Mouse (Mus musculus) forebrain, embryonic 10.5 days (tissue): ENCODE data around the gene Rasgrp3. TPM values are rescaled to one million over a fixed set of nuclear protein-coding genes. Genes with fewer than 3 reads are reported as not detected.

Experiments used
- DNase-seq: peaks from one replicate; pipeline ENCODE4 v3.0.0-alpha.2; 2017; ENCODE audit warnings: low spot score; ENCODE audit errors: extremely low spot score
- H3K27ac ChIP-seq: fragments of 300-500 bp; sonication (generic); 2 replicates; pipeline ENCODE4 v1.5.1; 2016; ENCODE audit warnings: mild to moderate bottlenecking
- H3K27me3 ChIP-seq: fragments of 300-500 bp; sonication (generic); 2 replicates; pipeline ENCODE4 v1.6.1; 2016; ENCODE audit warnings: mild to moderate bottlenecking; ENCODE audit not compliant: poor library complexity, severe bottlenecking
- H3K36me3 ChIP-seq: fragments of 300-500 bp; sonication (generic); replicated peaks from 2 replicates; pipeline ENCODE4 v1.6.1; 2016; ENCODE audit warnings: mild to moderate bottlenecking, moderate library complexity
- H3K4me1 ChIP-seq: fragments of 300-500 bp; sonication (generic); 2 replicates; pipeline ENCODE4 v1.6.1; 2016
- H3K4me3 ChIP-seq: fragments of 300-500 bp; sonication (generic); 2 replicates; pipeline ENCODE4 v1.5.1; 2016; ENCODE audit warnings: mild to moderate bottlenecking, moderate library complexity
- H3K9me3 ChIP-seq: fragments of 300-500 bp; sonication (generic); 2 replicates; pipeline ENCODE4 v1.6.1; 2016; ENCODE audit warnings: mild to moderate bottlenecking, moderate library complexity
- WGBS: fragments of 180-500 bp; shearing (Covaris S2); methylation state at CpG from one replicate; pipeline ENCODE4 v1.1.7; 2016; 5-methylcytosine and 5-hydroxymethylcytosine counted together
- polyA plus RNA-seq: library from polyadenylated mRNA; unstranded; fragments of >200 nt; fragmentation: Nextera tagmentation; extraction: Ambion mirVana; gene quantifications from 2 replicates; pipeline ENCODE4 v1.2.1, GENCODE M21; 2016

Gene Rasgrp3
- polyA plus RNA-seq, 1 experiment from 2014 or later: 6.6 TPM

GRCm38 (mm10) chr17:75464331-75464982 is 28.8 kb downstream of the Rasgrp3 start:
- DNase-seq: no peak
- peaks cover 9% of the 10 kb centered on the region; the same call in 1 of the 2 replicates for H3K27me3 ChIP-seq
- H3K9me3 ChIP-seq: no peaks in the 10 kb centered on the region
- H3K4me3 ChIP-seq: no peak overlapping the region
- peaks cover 12% of the 10 kb centered on the region for H3K4me1 ChIP-seq
- no peaks in the 10 kb centered on the region for H3K36me3 ChIP-seq
- H3K27ac ChIP-seq: no peak overlapping the region
- 20% methylated on average over 9 of the region's 9 CpGs for WGBS

GRCm38 (mm10) chr17:75464983-75465634 is 29.4 kb downstream of the Rasgrp3 start:
- DNase-seq: peak; percentile 25
- peak overlapping the region; percentile 29 for H3K4me3 ChIP-seq
- H3K9me3 ChIP-seq: no peaks in the 10 kb centered on the region
- WGBS: 16% methylated on average over 15 of the region's 15 CpGs
- peaks cover 12% of the 10 kb centered on the region for H3K4me1 ChIP-seq
- H3K27ac ChIP-seq: no peak overlapping the region
- no peaks in the 10 kb centered on the region for H3K36me3 ChIP-seq
- H3K27me3 ChIP-seq: peaks cover 9% of the 10 kb centered on the region; the same call in 1 of the 2 replicates

GRCm38 (mm10) chr17:75465635-75465997 is 29.9 kb downstream of the Rasgrp3 start:
- peak overlapping the region; percentile 29 for H3K4me3 ChIP-seq
- no peaks in the 10 kb centered on the region for H3K36me3 ChIP-seq
- H3K9me3 ChIP-seq: no peaks in the 10 kb centered on the region
- no peak overlapping the region for H3K27ac ChIP-seq
- H3K4me1 ChIP-seq: peaks cover 12% of the 10 kb centered on the region
- no peak for DNase-seq
- WGBS: 53% methylated on average over 14 of the region's 14 CpGs
- peaks cover 9% of the 10 kb centered on the region; the same call in 1 of the 2 replicates for H3K27me3 ChIP-seq

GRCm38 (mm10) chr17:75466948-75467347 is 31.3 kb downstream of the Rasgrp3 start:
- H3K27ac ChIP-seq: no peak overlapping the region
- H3K27me3 ChIP-seq: peaks cover 9% of the 10 kb centered on the region; the same call in 1 of the 2 replicates
- no peaks in the 10 kb centered on the region for H3K9me3 ChIP-seq
- no peak for DNase-seq
- H3K36me3 ChIP-seq: no peaks in the 10 kb centered on the region
- WGBS: 93% methylated on average over 4 of the region's 4 CpGs
- no peak overlapping the region for H3K4me3 ChIP-seq
- peaks cover 12% of the 10 kb centered on the region for H3K4me1 ChIP-seq

- Histone ChIP-seq H3K27ac (no peak overlapping the region), H3K4me3 (no peak overlapping the region), H3K4me1 (peaks cover 12% of the 10 kb centered on the region), H3K27me3 (peaks cover 9% of the 10 kb centered on the region; the same call in 1 of the 2 replicates), H3K36me3 (no peaks in the 10 kb centered on the region), H3K9me3 (no peaks in the 10 kb centered on the region)
- no peak for DNase-seq
- WGBS: 90% methylated on average over 2 of the region's 2 CpGs
These were observed 31.8 kb downstream of the Rasgrp3 start for GRCm38 (mm10) chr17:75467526-75467925.

GRCm38 (mm10) chr17:75468479-75469114 is 32.9 kb downstream of the Rasgrp3 start:
- peaks cover 12% of the 10 kb centered on the region for H3K4me1 ChIP-seq
- no peaks in the 10 kb centered on the region for H3K36me3 ChIP-seq
- H3K27me3 ChIP-seq: peaks cover 9% of the 10 kb centered on the region; the same call in 1 of the 2 replicates
- no peak overlapping the region for H3K4me3 ChIP-seq
- WGBS: 94% methylated on average over 10 of the region's 10 CpGs
- DNase-seq: no peak
- H3K9me3 ChIP-seq: no peaks in the 10 kb centered on the region
- no peak overlapping the region for H3K27ac ChIP-seq

GRCm38 (mm10) chr17:75470325-75470724 is 34.6 kb downstream of the Rasgrp3 start:
- Histone ChIP-seq H3K4me3 (no peak overlapping the region), H3K27me3 (no peaks in the 10 kb centered on the region), H3K27ac (no peak overlapping the region), H3K4me1 (peaks cover 3% of the 10 kb centered on the region), H3K36me3 (no peaks in the 10 kb centered on the region), H3K9me3 (no peaks in the 10 kb centered on the region)
- DNase-seq: no peak
- WGBS: 81% methylated on average over 6 of the region's 6 CpGs

GRCm38 (mm10) chr17:75470885-75471610 is 35.4 kb downstream of the Rasgrp3 start:
- Histone ChIP-seq H3K4me1 (no peaks in the 10 kb centered on the region), H3K27me3 (no peaks in the 10 kb centered on the region), H3K27ac (no peak overlapping the region), H3K4me3 (no peak overlapping the region), H3K9me3 (no peaks in the 10 kb centered on the region), H3K36me3 (no peaks in the 10 kb centered on the region)
- WGBS: 96% methylated on average over 7 of the region's 7 CpGs
- DNase-seq: no peak

GRCm38 (mm10) chr17:75471644-75472253 is 36.1 kb downstream of the Rasgrp3 start:
- H3K27ac ChIP-seq: no peak overlapping the region
- DNase-seq: no peak
- H3K27me3 ChIP-seq: no peaks in the 10 kb centered on the region
- no peaks in the 10 kb centered on the region for H3K9me3 ChIP-seq
- H3K4me3 ChIP-seq: no peak overlapping the region
- H3K4me1 ChIP-seq: no peaks in the 10 kb centered on the region
- WGBS: 94% methylated on average over 6 of the region's 6 CpGs
- no peaks in the 10 kb centered on the region for H3K36me3 ChIP-seq

- no peaks in the 10 kb centered on the region for H3K9me3 ChIP-seq
- H3K4me1 ChIP-seq: no peaks in the 10 kb centered on the region
- no peak for DNase-seq
- WGBS: 94% methylated on average over 2 of the region's 2 CpGs
- H3K27me3 ChIP-seq: no peaks in the 10 kb centered on the region
- no peak overlapping the region for H3K4me3 ChIP-seq
- no peak overlapping the region for H3K27ac ChIP-seq
- H3K36me3 ChIP-seq: no peaks in the 10 kb centered on the region
These were observed 36.7 kb downstream of the Rasgrp3 start for GRCm38 (mm10) chr17:75472379-75472778.

- 50% methylated on average over 1 of the region's 1 CpGs for WGBS
- no peak overlapping the region for H3K4me3 ChIP-seq
- H3K27me3 ChIP-seq: no peaks in the 10 kb centered on the region
- H3K36me3 ChIP-seq: no peaks in the 10 kb centered on the region
- no peak overlapping the region for H3K27ac ChIP-seq
- H3K9me3 ChIP-seq: no peaks in the 10 kb centered on the region
- H3K4me1 ChIP-seq: no peaks in the 10 kb centered on the region
- DNase-seq: no peak
These were observed 40.3 kb downstream of the Rasgrp3 start for GRCm38 (mm10) chr17:75475985-75476384.

- no peak overlapping the region for H3K4me3 ChIP-seq
- H3K4me1 ChIP-seq: no peaks in the 10 kb centered on the region
- no peaks in the 10 kb centered on the region for H3K27me3 ChIP-seq
- DNase-seq: no peak
- no peaks in the 10 kb centered on the region for H3K36me3 ChIP-seq
- 87% methylated on average over 4 of the region's 4 CpGs for WGBS
- H3K9me3 ChIP-seq: no peaks in the 10 kb centered on the region
- H3K27ac ChIP-seq: no peak overlapping the region
These were observed 41.2 kb downstream of the Rasgrp3 start for GRCm38 (mm10) chr17:75476736-75477416.
